Mouse (Mus musculus): Measurements from ENCODE around the gene 1700015G11Rik.

The 1700015G11Rik gene

GRCm38 (mm10) chr7:51967581-51967980, 47.9 kb downstream of the 1700015G11Rik start:
- no peak for DNase-seq (ENCODE audit: low spot score)

DNA sequence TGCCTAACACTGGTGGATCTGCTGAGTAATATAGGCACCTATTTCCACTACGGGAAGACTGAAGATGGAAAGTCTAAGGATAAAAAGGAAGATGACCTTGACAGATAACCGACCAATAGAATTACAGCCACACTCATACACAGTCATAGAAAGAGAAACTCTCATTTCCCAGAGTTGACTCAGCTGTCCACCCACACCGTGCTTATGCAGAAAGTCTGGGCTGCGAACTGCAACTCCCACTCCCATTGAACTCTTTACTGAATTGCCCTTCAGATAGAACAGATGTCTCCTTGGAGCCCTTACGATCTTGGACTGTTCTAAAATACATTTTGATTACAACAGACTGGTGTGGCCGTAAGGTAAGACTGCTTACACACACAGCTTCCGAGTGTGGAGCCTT, 50.8 kb downstream of the 1700015G11Rik start:
- no peak for DNase-seq (ENCODE audit: low spot score)

DNA sequence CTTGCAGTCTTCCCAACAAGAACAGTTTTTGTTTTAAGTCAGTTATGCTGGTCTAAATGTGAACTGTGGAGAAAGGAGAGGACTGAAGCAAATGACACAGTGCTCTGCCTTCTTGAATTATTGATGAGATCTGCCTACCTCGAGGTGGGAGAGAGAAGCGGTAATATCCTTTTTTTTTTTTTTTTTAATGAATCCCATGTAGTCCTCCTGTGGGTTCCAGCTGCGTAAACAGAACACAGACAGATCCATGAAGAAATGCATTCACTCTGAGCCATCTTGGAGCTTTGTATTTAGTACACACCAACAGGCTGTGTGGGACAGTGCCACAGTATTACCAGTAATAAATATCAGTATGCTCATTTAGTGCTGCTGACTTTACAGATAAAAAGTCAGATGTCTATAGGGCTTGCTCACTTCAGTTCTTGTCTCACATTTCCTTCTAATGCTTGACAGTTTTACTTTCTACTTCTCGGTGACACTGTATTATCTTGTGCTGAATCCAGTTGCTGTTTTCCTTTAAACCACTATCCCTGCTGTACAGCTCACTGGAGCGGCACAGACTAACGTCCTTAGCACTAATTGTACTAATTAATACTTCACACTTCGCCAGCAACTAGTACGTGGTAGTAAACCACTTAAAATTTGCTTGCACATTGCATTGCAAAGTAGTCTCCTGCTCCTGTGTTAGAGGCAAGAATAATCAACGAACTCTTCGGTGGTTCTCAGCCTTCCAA, 53.1 kb downstream of the 1700015G11Rik start:
- no peak for DNase-seq (ENCODE audit: low spot score)
